Mouse (Mus musculus) heart, adult 2 months (tissue): Measurements from ENCODE around the gene Gm27029. TPM values are rescaled to one million over a fixed set of nuclear protein-coding genes. Genes with fewer than 3 reads are reported as not detected.

Source experiments
- DNase-seq, 2 experiments: peaks; one replicate each; pipeline ENCODE4 v3.0.0; 2021
- H3K27ac ChIP-seq: fragments of 200-600 bp; 2 replicates; pipeline ENCODE4 v1.8.1; 2022
- H3K27me3 ChIP-seq: fragments of 200-500 bp; 2 replicates; pipeline ENCODE4 v1.6.1; 2012; ENCODE audit warnings: mild to moderate bottlenecking, low read length, inconsistent platforms, mixed read lengths; ENCODE audit not compliant: control insufficient read depth, insufficient read depth
- H3K36me3 ChIP-seq: fragments of 200-500 bp; 2 replicates; pipeline ENCODE4 v1.6.1; 2012; ENCODE audit warnings: low read length, inconsistent platforms; ENCODE audit not compliant: control insufficient read depth, insufficient read depth
- H3K4me1 ChIP-seq: fragments of 200-500 bp; 2 replicates; pipeline ENCODE4 v1.6.1; 2011; ENCODE audit warnings: low read length; ENCODE audit not compliant: control insufficient read depth, insufficient read depth
- H3K4me3 ChIP-seq: fragments of 200-600 bp; 2 replicates; pipeline ENCODE4 v1.8.1; 2022
- H3K79me2 ChIP-seq: fragments of 200-500 bp; replicated peaks from 2 replicates; pipeline ENCODE4 v1.6.1; 2012; ENCODE audit warnings: mild to moderate bottlenecking, inconsistent platforms, low read length, moderate library complexity, mixed read lengths; ENCODE audit not compliant: control insufficient read depth, insufficient read depth
- H3K9ac ChIP-seq: fragments of 200-500 bp; 2 replicates; pipeline ENCODE4 v1.6.1; 2012; ENCODE audit warnings: low read depth, mild to moderate bottlenecking, control low read depth, inconsistent platforms, low read length, mixed read lengths
- CTCF ChIP-seq: fragments of 200-600 bp; IDR thresholded peaks from 2 replicates; pipeline ENCODE4 v1.8.1; 2022; ENCODE audit warnings: antibody characterized with exemption, mild to moderate bottlenecking, moderate library complexity
- EP300 ChIP-seq: fragments of 200-500 bp; IDR thresholded peaks from 2 replicates; pipeline ENCODE4 v1.6.1; 2011; ENCODE audit warnings: low read depth, low read length, control low read depth; ENCODE audit not compliant: insufficient read depth
- POLR2A ChIP-seq: fragments of 200-500 bp; IDR thresholded peaks from 2 replicates; pipeline ENCODE4 v1.6.1; 2011; ENCODE audit warnings: mild to moderate bottlenecking, low read depth, low read length, control low read depth; ENCODE audit not compliant: insufficient read depth
- WGBS: fragments of 180-500 bp; shearing (Covaris S2); methylation state at CpG from one replicate; pipeline ENCODE4 v1.1.7; 2018; 5-methylcytosine and 5-hydroxymethylcytosine counted together
- intact Hi-C: fragments of 180-260 bp; cut with DNase I; formaldehyde crosslinking; loops from one replicate; pipeline ENCODE4 v1.15.1; 2025
- polyA plus RNA-seq: library from polyadenylated mRNA; depleted of rRNA; stranded (reverse); fragments of >200 nt; gene quantifications from 2 replicates; pipeline ENCODE4 v1.2.3, GENCODE M21; 2012
- total RNA-seq, 2 experiments: library from RNA; stranded (reverse); gene quantifications; 2 replicates each; pipeline ENCODE4 v1.2.3; 2021

The Gm27029 gene
- total and polyA plus RNA-seq, 3 experiments, result 1.3 to 10.2 (median 5.1) TPM

- Histone ChIP-seq H3K27me3 (no peaks in the 10 kb centered on the region), H3K36me3 (no peaks in the 10 kb centered on the region), H3K9ac (no peak overlapping the region), H3K27ac (no peak overlapping the region), H3K4me1 (peaks cover 2% of the 10 kb centered on the region), H3K79me2 (no peaks in the 10 kb centered on the region), H3K4me3 (no peak overlapping the region)
- DNase-seq, result no peak
- intact Hi-C loops, result no loop called here
- 90% methylated on average over 14 of the region's 14 CpGs for WGBS
- TF ChIP-seq CTCF (no peak), POLR2A (no peak), EP300 (no peak)
These were observed 37.5 kb upstream of the Gm27029 start for GRCm38 (mm10) chr11:101462141-101462540.

GRCm38 (mm10) chr11:101460321-101460720 lies 35.7 kb upstream of the Gm27029 start:
- Histone ChIP-seq H3K36me3 (no peaks in the 10 kb centered on the region), H3K4me3 (no peak overlapping the region), H3K4me1 (no peaks in the 10 kb centered on the region; the same call in none of the 2 replicates), H3K9ac (no peak overlapping the region), H3K27ac (no peak overlapping the region), H3K27me3 (no peaks in the 10 kb centered on the region), H3K79me2 (no peaks in the 10 kb centered on the region)
- no peak for TF ChIP-seq POLR2A
- TF ChIP-seq CTCF, result no peak
- TF ChIP-seq EP300, result no peak
- DNase-seq, result no peak
- intact Hi-C loops, result no loop called here
- 90% methylated on average over 15 of the region's 15 CpGs for WGBS

- no peaks in the 10 kb centered on the region for H3K79me2 ChIP-seq
- H3K9ac ChIP-seq, result no peak overlapping the region
- no peaks in the 10 kb centered on the region for H3K36me3 ChIP-seq
- no peak for DNase-seq
- WGBS, result 41% methylated on average over 6 of the region's 6 CpGs
- H3K4me1 ChIP-seq, result no peaks in the 10 kb centered on the region; the same call in none of the 2 replicates
- intact Hi-C loops, result no loop called here
- TF ChIP-seq EP300, result no peak
- TF ChIP-seq POLR2A, result no peak
- TF ChIP-seq CTCF, result no peak
- H3K27ac ChIP-seq, result no peak overlapping the region
- no peak overlapping the region for H3K4me3 ChIP-seq
- H3K27me3 ChIP-seq, result no peaks in the 10 kb centered on the region
These were observed 35.1 kb upstream of the Gm27029 start for GRCm38 (mm10) chr11:101459716-101460115.

- Histone ChIP-seq H3K9ac (no peak overlapping the region), H3K27ac (no peak overlapping the region), H3K27me3 (no peaks in the 10 kb centered on the region), H3K4me3 (no peak overlapping the region), H3K79me2 (peaks cover 3% of the 10 kb centered on the region), H3K36me3 (no peaks in the 10 kb centered on the region), H3K4me1 (no peaks in the 10 kb centered on the region; the same call in 1 of the 2 replicates)
- DNase-seq, result no peak
- TF ChIP-seq POLR2A, result no peak
- 90% methylated on average over 12 of the region's 12 CpGs for WGBS
- intact Hi-C loops, result no loop called here
These were observed 33.6 kb upstream of the Gm27029 start for GRCm38 (mm10) chr11:101458217-101458616.

GRCm38 (mm10) chr11:101457631-101458030 lies 33.0 kb upstream of the Gm27029 start:
- TF ChIP-seq CTCF, result no peak
- no peak for TF ChIP-seq POLR2A
- no peak for TF ChIP-seq EP300
- Histone ChIP-seq H3K9ac (no peak overlapping the region), H3K27ac (no peak overlapping the region), H3K4me1 (peaks cover 2% of the 10 kb centered on the region; the same call in 1 of the 2 replicates), H3K36me3 (no peaks in the 10 kb centered on the region), H3K4me3 (no peak overlapping the region), H3K79me2 (peaks cover 3% of the 10 kb centered on the region), H3K27me3 (no peaks in the 10 kb centered on the region)
- WGBS, result 84% methylated on average over 9 of the region's 9 CpGs
- intact Hi-C loops, result no loop called here
- no peak for DNase-seq

- TF ChIP-seq CTCF, result no peak
- no peak for TF ChIP-seq EP300
- TF ChIP-seq POLR2A, result no peak
- intact Hi-C loops, result no loop called here
- WGBS, result 92% methylated on average over 7 of the region's 7 CpGs
These were observed 31.0 kb upstream of the Gm27029 start for GRCm38 (mm10) chr11:101455627-101456026.

More at GRCm38 (mm10) chr11:101455627-101456026, 31.0 kb upstream of the Gm27029 start:
- Histone ChIP-seq H3K4me3 (no peak overlapping the region), H3K27me3 (no peaks in the 10 kb centered on the region), H3K79me2 (peaks cover 5% of the 10 kb centered on the region), H3K36me3 (peaks cover 2% of the 10 kb centered on the region; the same call in 1 of the 2 replicates), H3K4me1 (peaks cover 4% of the 10 kb centered on the region; the same call in 1 of the 2 replicates), H3K9ac (no peak overlapping the region), H3K27ac (no peak overlapping the region)
- no peak for DNase-seq
